Mouse (Mus musculus) liver, embryonic 14.5 days (tissue): ENCODE measurements around the gene Pqbp1. TPM values are rescaled to one million over a fixed set of nuclear protein-coding genes. Genes with fewer than 3 reads are reported as not detected.
A peak's percentile ranks its signal among the peaks of the same experiment; 100 is the strongest.

Experiments used
- ATAC-seq: fragments of 200-750 bp; cut with Nextera tagmentation; 2 replicates; pipeline ENCODE4 v1.8.0; 2017; ENCODE audit warnings: moderate number of reproducible peaks, mild to moderate bottlenecking, moderate library complexity; ENCODE audit not compliant: insufficient read depth
- DNase-seq, 3 experiments: peaks; one replicate each; pipeline ENCODE4 v3.0.0-alpha.2; 2012 to 2013; ENCODE audit warnings: low read depth in 3 of 3, low spot score in 3 of 3
- H3K27ac ChIP-seq: fragments of 300-500 bp; sonication (generic); 2 replicates; pipeline ENCODE4 v1.5.1; 2014; ENCODE audit warnings: moderate library complexity, mild to moderate bottlenecking, control low read depth, inconsistent platforms
- H3K27me3 ChIP-seq: fragments of 300-500 bp; sonication (generic); 2 replicates; pipeline ENCODE4 v1.6.1; 2014; ENCODE audit warnings: mild to moderate bottlenecking, low read length, moderate library complexity; ENCODE audit not compliant: control insufficient read depth, insufficient read depth
- H3K36me3 ChIP-seq: fragments of 300-500 bp; sonication (generic); replicated peaks from 2 replicates; pipeline ENCODE4 v1.6.1; 2014; ENCODE audit warnings: low read depth; ENCODE audit not compliant: control insufficient read depth, insufficient read depth
- H3K4me1 ChIP-seq, 2 experiments: fragments of 200-500 bp in 1 of 2; fragments of 300-500 bp in 1 of 2; sonication (generic) in 1 of 2; replicated peaks; 2 replicates each; pipeline ENCODE4 v1.6.1; 2012 to 2014; ENCODE audit warnings: antibody characterized with exemption in 1 of 2, inconsistent platforms in 1 of 2, low read length in 1 of 2; ENCODE audit not compliant: control insufficient read depth in 2 of 2, insufficient read depth in 2 of 2
- H3K4me2 ChIP-seq: fragments of 300-500 bp; sonication (generic); 2 replicates; pipeline ENCODE4 v1.6.1; 2014; ENCODE audit warnings: low read depth, mild to moderate bottlenecking, control low read depth, moderate library complexity
- H3K4me3 ChIP-seq, 2 experiments: fragments of 200-500 bp in 1 of 2; fragments of 300-500 bp in 1 of 2; sonication (generic) in 1 of 2; 2 replicates each; pipeline ENCODE4 v1.5.1; 2012 to 2014; ENCODE audit warnings: low read depth in 2 of 2, low read length in 2 of 2, mild to moderate bottlenecking in 2 of 2, control low read depth in 1 of 2, inconsistent platforms in 1 of 2, moderate library complexity in 1 of 2; ENCODE audit not compliant: insufficient read depth in 1 of 2
- H3K9ac ChIP-seq: fragments of 300-500 bp; sonication (generic); replicated peaks from 2 replicates; pipeline ENCODE4 v1.6.1; 2014; ENCODE audit warnings: mild to moderate bottlenecking, control low read depth, moderate library complexity
- H3K9me3 ChIP-seq: fragments of 300-500 bp; sonication (generic); 2 replicates; pipeline ENCODE4 v1.6.1; 2016; ENCODE audit warnings: low read length, mixed read lengths; ENCODE audit not compliant: control insufficient read depth
- CTCF ChIP-seq: IDR thresholded peaks from 2 replicates; pipeline ENCODE4 v1.5.1; 2016; ENCODE audit warnings: antibody characterized with exemption, low read depth, control low read depth
- EP300 ChIP-seq: IDR thresholded peaks from 2 replicates; pipeline ENCODE4 v1.6.1; 2016; ENCODE audit warnings: antibody characterized with exemption, low read depth
- WGBS: fragments of 180-500 bp; shearing (Covaris S2); extraction: QIAGEN DNeasy Blood & Tissue Kit; methylation state at CpG from one replicate; pipeline ENCODE4 v1.1.7; 2014; ENCODE audit not compliant: insufficient replicate concordance; 5-methylcytosine and 5-hydroxymethylcytosine counted together
- polyA plus RNA-seq, 2 experiments: library from polyadenylated mRNA; depleted of rRNA in 1 of 2; stranded (reverse) in 1 of 2; unstranded in 1 of 2; fragments of >200 nt; fragmentation: Nextera tagmentation in 1 of 2; extraction: Ambion mirVana in 1 of 2; gene quantifications; 2 replicates each; pipeline versions ENCODE4 v1.2.1 to v1.2.3; 2012 to 2014

Pqbp1 gene
- polyA plus RNA-seq, 2 experiments: 28.4 to 41.4 TPM

DNA sequence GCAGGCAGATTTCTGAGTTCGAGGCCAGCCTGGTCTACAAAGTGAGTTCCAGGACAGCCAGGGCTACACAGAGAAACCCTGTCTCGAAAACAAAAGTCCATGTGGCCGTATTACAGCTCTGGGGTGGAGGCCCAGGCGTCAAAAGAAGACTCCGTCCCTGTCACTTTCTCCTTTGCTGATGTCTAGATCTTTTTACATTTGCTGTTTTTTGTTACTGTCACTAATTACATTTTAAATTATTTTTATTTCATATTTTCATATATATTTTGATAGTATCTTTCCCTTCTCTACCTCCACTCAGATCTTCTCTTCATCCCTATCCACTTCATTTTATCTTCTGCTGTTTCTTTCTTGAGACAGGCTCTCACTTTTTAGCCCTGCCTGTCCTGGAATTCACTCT, 8.7 kb upstream of the Pqbp1 start, which contains the start of gene Gm10491:
Gene Gm10491, minus strand, starts transcription at position 101 of the 400 bp plus-strand sequence.
- no peak for DNase-seq
- Histone ChIP-seq H3K4me2 (no peak within 1 kb of the TSS), H3K4me1 (no peaks in the 10 kb centered on the region), H3K27ac (no peak within 1 kb of the TSS), H3K36me3 (no peaks in the 10 kb centered on the region), H3K9ac (no peak within 1 kb of the TSS), H3K27me3 (no peaks in the 10 kb centered on the region), H3K4me3 (no peak within 1 kb of the TSS), H3K9me3 (no peaks in the 10 kb centered on the region)
- TF ChIP-seq CTCF: no peak
- TF ChIP-seq EP300: no peak
- WGBS: 69% methylated on average over 5 of the region's 5 CpGs
- no peak for ATAC-seq

DNA sequence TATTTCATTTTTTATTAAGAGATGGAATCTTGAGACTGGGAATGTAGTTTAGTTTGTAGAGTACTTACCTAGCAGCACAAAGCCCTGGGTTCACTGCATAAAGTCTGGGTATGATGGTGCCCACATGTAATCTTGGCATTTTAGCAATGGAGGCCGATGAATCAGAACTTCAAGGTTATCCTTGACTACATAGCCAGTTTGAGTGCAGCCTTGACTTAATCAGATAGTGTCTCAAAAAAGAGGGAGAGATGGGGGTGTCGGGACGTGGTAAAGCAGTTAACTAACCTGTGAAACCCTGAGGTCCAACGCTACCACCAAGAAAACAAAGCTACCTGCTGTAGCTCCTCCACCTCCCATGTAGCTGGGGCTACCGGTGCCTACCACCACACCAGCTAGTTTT, 5.4 kb upstream of the Pqbp1 start:
- DNase-seq (no peak), ATAC-seq (no peak)
- Histone ChIP-seq H3K4me1 (no peaks in the 10 kb centered on the region), H3K9ac (no peak overlapping the region), H3K9me3 (no peaks in the 10 kb centered on the region), H3K36me3 (no peaks in the 10 kb centered on the region), H3K4me3 (no peak overlapping the region), H3K27me3 (no peaks in the 10 kb centered on the region), H3K27ac (no peak overlapping the region), H3K4me2 (no peak overlapping the region)
- WGBS: 74% methylated on average over 5 of the region's 5 CpGs
- TF ChIP-seq CTCF (no peak), EP300 (no peak)

- Histone ChIP-seq H3K4me1 (peaks cover 0 to 5% of the 10 kb centered on the region in 2 experiments; a peak in 1 of 4 replicates), H3K9ac (peak overlapping the region; percentile 59), H3K4me3 (peak overlapping the region; percentile 56 to 78), H3K36me3 (0 out of 2 replicates have a peak, but pooled peaks cover 3% of the 10 kb centered on the region), H3K27me3 (no peaks in the 10 kb centered on the region), H3K4me2 (peak overlapping the region; percentile 72), H3K9me3 (no peaks in the 10 kb centered on the region), H3K27ac (no peak overlapping the region)
- DNase-seq: no peak
- WGBS: 16% methylated on average over 13 of the region's 13 CpGs
- TF ChIP-seq EP300: no peak
- no peak for TF ChIP-seq CTCF
- ATAC-seq: no peak
Measured at GRCm38 (mm10) chrX:7898211-7898610, 858 bp downstream of the Pqbp1 start.

GRCm38 (mm10) chrX:7883841-7884567, 15.1 kb downstream of the Pqbp1 start, which contains the start of gene Slc35a2:
Gene Slc35a2, plus strand, starts transcription at chrX:7884028.
- Histone ChIP-seq H3K27me3 (no peaks in the 10 kb centered on the region), H3K9ac (peak within 1 kb of the TSS; percentile 57), H3K4me2 (peak within 1 kb of the TSS; percentile 73), H3K27ac (no peak within 1 kb of the TSS), H3K36me3 (no peaks in the 10 kb centered on the region), H3K4me3 (peak within 1 kb of the TSS; percentile 56 to 98), H3K4me1 (peaks cover 0 to 8% of the 10 kb centered on the region in 2 experiments; a peak in 3 of 4 replicates), H3K9me3 (no peaks in the 10 kb centered on the region)
- DNase-seq: peak; percentile 74 to 76 (median 75)
- TF ChIP-seq EP300 (no peak), CTCF (peak; percentile 44; the same call in 1 of the 2 replicates)
- peak; percentile 93 for ATAC-seq
- WGBS: 6% methylated on average over 49 of the region's 49 CpGs

DNA sequence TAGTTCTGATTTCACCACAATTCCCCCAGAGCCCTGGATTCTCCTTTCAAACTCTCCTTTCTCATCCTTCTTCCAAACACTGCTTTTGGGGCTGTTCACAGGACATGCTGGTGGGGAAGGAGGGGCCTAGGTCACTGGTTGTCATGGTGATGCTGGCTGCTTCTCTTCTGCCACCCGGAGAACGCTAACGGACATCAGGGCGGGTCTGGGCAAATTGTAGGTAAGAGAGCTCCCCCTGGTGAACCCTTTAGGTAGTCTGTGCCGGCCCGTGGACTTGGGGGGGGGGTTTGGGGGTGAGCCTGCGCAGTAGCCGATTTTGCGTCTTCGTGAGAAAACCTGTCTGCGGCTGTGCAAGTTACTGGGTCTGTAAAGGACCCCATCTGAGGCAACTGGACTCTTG, 19.2 kb downstream of the Pqbp1 start:
- H3K36me3 ChIP-seq: no peaks in the 10 kb centered on the region; the same call in 1 of the 2 replicates
- no peak for TF ChIP-seq EP300
- peak; percentile 69 for TF ChIP-seq CTCF
- ATAC-seq (no peak), DNase-seq (peak; percentile 33 to 49 (median 39))
- H3K27ac ChIP-seq: no peak overlapping the region
- WGBS: 8% methylated on average over 11 of the region's 11 CpGs
- H3K9me3 ChIP-seq: no peaks in the 10 kb centered on the region
- no peak overlapping the region for H3K4me3 ChIP-seq
- no peak overlapping the region for H3K9ac ChIP-seq
- H3K27me3 ChIP-seq: no peaks in the 10 kb centered on the region
- peaks cover 0 to 13% of the 10 kb centered on the region in 2 experiments; a peak in 3 of 4 replicates for H3K4me1 ChIP-seq
- H3K4me2 ChIP-seq: peak overlapping the region; percentile 74; the same call in 1 of the 2 replicates
